Mouse (Mus musculus) heart, postnatal 0 days (tissue): ENCODE results near the gene Sclt1. TPM values are rescaled to one million over a fixed set of nuclear protein-coding genes. Genes with fewer than 3 reads are reported as not detected.
A peak's percentile ranks its signal among the peaks of the same experiment; 100 is the strongest.

Source experiments
- ATAC-seq: fragments of 200-750 bp; cut with Nextera tagmentation; 2 replicates; pipeline ENCODE4 v1.8.0; 2017; ENCODE audit warnings: low read depth, moderate number of reproducible peaks, moderate library complexity; ENCODE audit not compliant: insufficient read depth
- DNase-seq: peaks from one replicate; pipeline ENCODE4 v3.0.0-alpha.2; 2016; ENCODE audit warnings: low spot score
- H3K27ac ChIP-seq: fragments of 300-500 bp; sonication (generic); 2 replicates; pipeline ENCODE4 v1.5.1; 2014; ENCODE audit warnings: low read depth, mild to moderate bottlenecking
- H3K27me3 ChIP-seq: fragments of 300-500 bp; sonication (generic); 2 replicates; pipeline ENCODE4 v1.6.1; 2014; ENCODE audit warnings: low read length, mixed read lengths; ENCODE audit not compliant: control insufficient read depth, insufficient read depth
- H3K36me3 ChIP-seq: fragments of 300-500 bp; sonication (generic); replicated peaks from 2 replicates; pipeline ENCODE4 v1.6.1; 2014; ENCODE audit warnings: low read length, mixed read lengths; ENCODE audit not compliant: control insufficient read depth, insufficient read depth
- H3K4me1 ChIP-seq: fragments of 300-500 bp; sonication (generic); 2 replicates; pipeline ENCODE4 v1.6.1; 2014; ENCODE audit warnings: antibody characterized with exemption; ENCODE audit not compliant: control insufficient read depth, insufficient read depth
- H3K4me2 ChIP-seq: fragments of 300-500 bp; sonication (generic); 2 replicates; pipeline ENCODE4 v1.6.1; 2014; ENCODE audit warnings: low read depth, mild to moderate bottlenecking, low read length, moderate library complexity
- H3K4me3 ChIP-seq: fragments of 300-500 bp; sonication (generic); 2 replicates; pipeline ENCODE4 v1.5.1; 2014; ENCODE audit warnings: low read depth, low read length
- H3K9ac ChIP-seq: fragments of 300-500 bp; sonication (generic); replicated peaks from 2 replicates; pipeline ENCODE4 v1.6.1; 2014; ENCODE audit warnings: low read depth, low read length, mixed read lengths
- H3K9me3 ChIP-seq: fragments of 300-500 bp; sonication (generic); replicated peaks from 2 replicates; pipeline ENCODE4 v1.6.1; 2016; ENCODE audit warnings: low read length; ENCODE audit not compliant: control insufficient read depth
- CTCF ChIP-seq: IDR thresholded peaks from 2 replicates; pipeline ENCODE4 v1.5.1; 2016; ENCODE audit warnings: antibody characterized with exemption, control low read depth, low read depth
- EP300 ChIP-seq: IDR thresholded peaks from 2 replicates; pipeline ENCODE4 v1.6.1; 2016; ENCODE audit warnings: antibody characterized with exemption, low read depth
- WGBS: fragments of 180-500 bp; shearing (Covaris S2); extraction: QIAGEN DNeasy Blood & Tissue Kit; methylation state at CpG from one replicate; pipeline ENCODE4 v1.1.7; 2014; 5-methylcytosine and 5-hydroxymethylcytosine counted together
- polyA plus RNA-seq: library from polyadenylated mRNA; unstranded; fragments of >200 nt; fragmentation: Nextera tagmentation; extraction: Ambion mirVana; gene quantifications from 2 replicates; pipeline ENCODE4 v1.2.1, GENCODE M21; 2015
- total RNA-seq: library from RNA; depleted of rRNA; stranded (reverse); fragments of >200 nt; gene quantifications from 2 replicates; pipeline ENCODE4 v1.2.3, GENCODE M21; 2014; ENCODE audit warnings: low replicate concordance

Gene Sclt1
- total and polyA plus RNA-seq, 2 experiments from 2014 or later, result 3.5 to 6.4 TPM

DNA sequence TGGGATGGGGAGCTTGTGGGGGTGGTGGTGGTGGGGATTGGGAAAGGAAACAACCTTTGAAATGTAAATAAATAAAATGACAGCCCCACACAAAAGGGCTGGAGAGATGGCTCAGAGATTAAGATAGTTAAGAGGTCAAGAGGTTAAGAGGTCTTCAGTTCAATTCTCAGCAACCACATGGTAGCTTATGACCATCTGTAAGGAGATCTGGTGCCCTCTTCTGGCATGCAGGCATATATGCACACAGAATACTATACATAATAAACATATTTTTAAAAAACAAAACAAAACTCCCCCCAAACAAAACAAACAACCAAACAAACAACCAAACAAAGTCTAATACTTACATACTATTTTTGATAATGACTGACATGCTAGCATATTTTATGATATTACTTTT is 67.5 kb downstream of the Sclt1 start:
- DNase-seq (no peak), ATAC-seq (no peak)
- Histone ChIP-seq H3K4me2 (no peak overlapping the region), H3K4me3 (no peak overlapping the region), H3K27me3 (no peaks in the 10 kb centered on the region), H3K27ac (no peak overlapping the region), H3K9me3 (no peaks in the 10 kb centered on the region), H3K36me3 (peaks cover 6% of the 10 kb centered on the region; the same call in 1 of the 2 replicates), H3K4me1 (no peaks in the 10 kb centered on the region), H3K9ac (no peak overlapping the region)
- TF ChIP-seq CTCF (no peak), EP300 (no peak)

DNA sequence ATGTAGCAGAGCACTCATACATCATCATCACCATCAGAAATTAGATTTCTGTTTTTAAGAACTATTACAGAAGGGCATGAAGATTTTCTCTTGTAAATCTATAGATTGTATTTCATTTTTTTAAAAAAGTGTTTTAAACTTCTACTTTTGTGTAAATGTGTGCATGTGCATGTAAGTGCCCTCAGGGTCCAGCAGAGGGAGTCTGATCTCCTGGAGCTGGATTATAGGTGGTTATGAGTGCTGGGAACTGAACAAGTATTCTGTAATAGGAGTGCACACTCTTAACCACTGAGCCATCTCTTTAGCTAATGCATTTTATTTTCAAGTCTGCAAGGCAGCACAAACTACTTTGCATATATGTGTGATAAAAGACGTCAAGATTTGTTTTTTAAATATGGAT is 86.7 kb downstream of the Sclt1 start:
- no peak for ATAC-seq
- WGBS, result 91% methylated on average over 1 of the region's 1 CpGs
- Histone ChIP-seq H3K9ac (no peak overlapping the region), H3K4me1 (no peaks in the 10 kb centered on the region), H3K27me3 (no peaks in the 10 kb centered on the region), H3K4me3 (no peak overlapping the region), H3K4me2 (no peak overlapping the region), H3K9me3 (no peaks in the 10 kb centered on the region), H3K27ac (no peak overlapping the region), H3K36me3 (peaks cover 15% of the 10 kb centered on the region)
- DNase-seq, result no peak
- TF ChIP-seq CTCF (no peak), EP300 (no peak)

DNA sequence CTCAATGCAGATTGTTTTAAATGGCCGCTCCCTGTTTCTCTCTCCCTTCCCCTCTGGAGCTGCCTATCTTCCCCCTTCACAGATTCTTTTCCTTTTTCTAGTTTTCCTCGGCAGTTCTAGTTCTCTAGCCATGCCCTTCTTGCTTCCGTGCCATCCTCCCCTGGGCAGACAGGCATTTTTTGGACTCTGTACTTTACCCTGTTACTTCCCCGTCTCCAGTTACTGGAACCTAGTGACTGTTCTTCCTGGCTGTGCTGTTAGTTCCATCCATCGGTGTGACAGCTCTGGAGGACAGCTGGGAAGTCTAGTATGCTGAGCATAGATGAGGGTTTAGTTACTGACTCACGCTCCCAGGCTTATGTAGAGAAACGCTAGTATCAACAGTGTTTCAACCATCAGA is 121.3 kb downstream of the Sclt1 start:
- H3K9me3 ChIP-seq, result no peaks in the 10 kb centered on the region
- 88% methylated on average over 7 of the region's 7 CpGs for WGBS
- no peaks in the 10 kb centered on the region; the same call in none of the 2 replicates for H3K36me3 ChIP-seq
- TF ChIP-seq CTCF, result no peak
- no peak for TF ChIP-seq EP300
- DNase-seq (no peak), ATAC-seq (no peak)
- no peak overlapping the region for H3K4me3 ChIP-seq
- H3K4me2 ChIP-seq, result no peak overlapping the region
- no peak overlapping the region for H3K27ac ChIP-seq
- H3K4me1 ChIP-seq, result no peaks in the 10 kb centered on the region
- H3K9ac ChIP-seq, result no peak overlapping the region
- no peaks in the 10 kb centered on the region for H3K27me3 ChIP-seq

DNA sequence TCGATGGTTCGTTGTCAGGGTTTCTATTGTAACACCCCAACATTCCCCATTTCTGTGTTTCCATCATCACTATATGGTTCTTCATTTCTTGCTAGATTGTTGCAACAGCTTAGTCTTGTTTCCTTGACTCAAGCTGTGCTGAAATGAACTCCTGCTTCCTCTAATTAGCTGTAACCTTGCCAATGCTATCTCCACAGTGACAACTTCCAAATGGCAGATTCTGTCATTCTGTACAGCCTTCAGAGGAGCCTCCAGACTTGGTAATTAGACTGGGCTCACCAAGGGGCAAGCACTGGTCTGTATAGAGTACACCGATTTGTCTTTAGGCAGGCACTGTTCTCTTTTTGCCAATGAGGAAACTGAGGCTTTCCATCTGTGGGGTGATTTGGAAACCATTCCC is 123.8 kb downstream of the Sclt1 start:
- no peaks in the 10 kb centered on the region for H3K9me3 ChIP-seq
- WGBS, result 78% methylated on average over 3 of the region's 3 CpGs
- no peak overlapping the region for H3K27ac ChIP-seq
- no peak for DNase-seq
- no peaks in the 10 kb centered on the region for H3K4me1 ChIP-seq
- ATAC-seq, result peak; percentile 39
- H3K9ac ChIP-seq, result no peak overlapping the region
- no peaks in the 10 kb centered on the region for H3K27me3 ChIP-seq
- TF ChIP-seq EP300 (no peak), CTCF (no peak)
- no peak overlapping the region for H3K4me2 ChIP-seq
- H3K36me3 ChIP-seq, result peaks cover 19% of the 10 kb centered on the region
- no peak overlapping the region for H3K4me3 ChIP-seq

GRCm38 (mm10) chr3:41618036-41618435 is 124.3 kb downstream of the Sclt1 start:
- Histone ChIP-seq H3K27me3 (no peaks in the 10 kb centered on the region), H3K4me3 (no peak overlapping the region), H3K36me3 (peaks cover 23% of the 10 kb centered on the region), H3K9ac (no peak overlapping the region), H3K4me1 (no peaks in the 10 kb centered on the region), H3K9me3 (no peaks in the 10 kb centered on the region), H3K27ac (no peak overlapping the region), H3K4me2 (no peak overlapping the region)
- WGBS, result 65% methylated on average over 3 of the region's 3 CpGs
- no peak for TF ChIP-seq CTCF
- TF ChIP-seq EP300, result no peak
- ATAC-seq (no peak), DNase-seq (no peak)

GRCm38 (mm10) chr3:41614230-41614985 is 127.9 kb downstream of the Sclt1 start:
- Histone ChIP-seq H3K4me3 (no peak overlapping the region), H3K36me3 (peaks cover 57% of the 10 kb centered on the region), H3K4me1 (no peaks in the 10 kb centered on the region), H3K27ac (no peak overlapping the region), H3K4me2 (no peak overlapping the region), H3K9ac (no peak overlapping the region), H3K9me3 (no peaks in the 10 kb centered on the region), H3K27me3 (no peaks in the 10 kb centered on the region)
- ATAC-seq (no peak), DNase-seq (no peak)
- 90% methylated on average over 5 of the region's 5 CpGs for WGBS
- TF ChIP-seq EP300 (no peak), CTCF (no peak)
